Mouse (Mus musculus) lung, postnatal 25 days (tissue): ENCODE measurements at regions not wholly inside any gene's neighbourhood (a gene's known extent, or its start where the extent isn't known, plus 50 kb on each side); places are given as distances from the start of the nearest gene placed in this dataset.

Experiments
- DNase-seq: peaks from one replicate; pipeline ENCODE4 v3.0.0; 2022; ENCODE audit warnings: low spot score

DNA sequence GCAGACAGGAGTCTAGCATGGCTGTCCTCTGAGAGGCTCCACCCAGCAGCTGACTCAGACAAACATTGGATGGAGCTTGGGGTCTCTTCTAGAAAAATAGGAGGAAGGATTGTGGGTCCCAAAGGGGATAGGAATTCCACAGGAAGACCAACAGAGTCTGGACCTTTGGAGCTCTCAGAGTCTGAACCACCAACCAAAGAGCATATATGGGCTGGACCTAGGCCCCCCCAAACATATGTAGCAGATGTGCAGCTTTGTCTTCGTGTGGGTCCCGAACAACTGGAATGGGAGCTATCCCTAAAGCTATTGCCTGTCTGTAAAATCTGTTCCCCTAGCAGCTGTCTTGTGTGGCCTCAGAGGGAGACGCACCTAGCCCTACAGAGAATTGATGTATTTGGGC, 50.1 kb upstream of the Cpm start:
- DNase-seq, result no peak

DNA sequence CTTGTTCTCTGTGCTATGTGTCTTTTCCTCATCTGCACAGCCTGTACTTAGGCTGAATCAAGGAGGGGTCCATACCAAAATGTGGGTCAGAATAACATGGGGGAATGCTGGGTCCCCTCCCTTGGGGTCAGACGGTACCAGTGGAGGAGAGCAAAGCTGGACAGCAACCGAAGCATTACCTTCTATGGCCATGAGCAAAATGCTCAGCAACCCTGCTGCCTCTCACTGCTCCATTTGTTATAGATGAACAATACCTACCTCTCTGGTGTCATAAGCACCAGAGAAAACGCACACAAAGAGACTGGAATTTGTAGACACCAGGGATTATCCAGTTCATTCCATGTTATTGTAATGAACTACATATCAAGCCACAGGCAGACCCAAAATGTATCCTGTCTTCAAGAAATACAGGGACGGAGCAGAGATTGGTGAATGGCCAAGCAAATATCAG, 50.6 kb upstream of the Cpm start:
- no peak for DNase-seq

DNA sequence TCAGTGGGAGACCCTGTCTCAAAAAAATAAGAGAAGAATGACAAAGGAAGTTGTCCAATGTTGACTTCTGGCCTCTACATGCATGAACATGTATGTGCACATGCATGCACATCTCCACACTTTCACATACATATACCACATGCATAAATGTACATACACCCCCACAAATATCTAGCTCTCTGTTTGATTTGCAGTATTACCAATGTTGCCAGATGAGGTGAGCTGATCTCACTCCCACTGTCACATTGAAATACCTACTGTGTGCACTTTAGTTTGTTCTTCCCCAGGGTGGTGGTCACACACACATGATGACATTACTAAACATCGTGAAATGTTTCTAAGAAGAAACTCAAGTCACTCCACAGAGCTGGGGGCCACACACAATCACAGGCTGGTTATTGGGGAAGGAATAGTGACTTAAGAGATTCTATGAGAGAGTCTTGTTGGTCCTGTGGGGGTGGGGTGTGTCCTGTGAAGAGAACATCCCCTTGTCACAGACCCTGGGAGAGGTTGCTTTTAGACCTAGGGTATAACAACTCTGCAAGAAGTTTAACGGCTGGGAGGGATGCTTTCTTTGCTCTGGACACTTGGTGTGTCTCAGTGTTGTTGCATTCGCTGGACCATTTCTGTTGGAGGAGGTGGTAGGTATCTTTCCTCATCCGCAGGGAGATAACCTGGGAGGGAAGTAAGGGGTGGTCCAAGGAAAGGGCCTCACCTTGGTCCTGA, 51.2 kb upstream of the Cpm start:
- DNase-seq, result no peak

DNA sequence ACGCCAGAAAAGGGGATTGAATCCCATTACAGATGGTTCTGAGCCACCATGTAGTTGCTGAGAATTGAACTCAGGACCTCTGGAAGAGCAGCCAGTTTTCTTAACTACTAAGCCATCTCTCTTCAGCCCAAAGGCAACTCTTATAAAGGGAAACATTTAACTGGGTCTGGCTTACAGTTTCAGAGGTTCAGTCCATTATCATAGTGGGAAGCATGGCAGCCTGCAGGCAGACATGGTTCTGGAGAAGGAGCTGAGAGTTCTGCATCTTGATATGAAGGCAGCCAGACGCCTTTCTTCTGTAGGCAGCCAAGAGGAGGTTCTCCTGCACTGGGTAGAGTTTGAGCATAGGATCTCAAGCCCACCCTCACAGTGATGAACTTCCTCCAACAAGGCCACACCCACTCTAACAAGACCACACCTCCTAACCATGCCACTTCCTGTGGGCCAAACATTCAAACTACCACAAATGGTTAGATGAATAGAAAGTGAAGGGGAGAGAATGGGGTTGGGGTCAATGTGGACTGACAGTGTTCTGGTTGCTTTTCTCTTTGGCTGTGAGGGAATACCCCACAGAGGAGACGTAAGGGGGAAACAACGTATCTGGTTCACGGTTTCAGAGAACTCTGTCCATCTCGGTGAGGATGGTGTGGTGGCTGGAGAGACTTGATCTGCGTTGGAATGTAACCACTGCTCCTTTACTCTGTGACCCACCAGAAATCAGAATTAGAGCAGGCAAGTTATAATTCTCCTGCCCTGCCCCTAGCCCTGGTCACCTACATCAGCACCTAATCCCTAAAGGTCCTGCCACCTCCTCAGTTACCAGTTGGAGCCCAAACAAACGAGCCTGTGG, 52.2 kb upstream of the Cpm start:
- no peak for DNase-seq

DNA sequence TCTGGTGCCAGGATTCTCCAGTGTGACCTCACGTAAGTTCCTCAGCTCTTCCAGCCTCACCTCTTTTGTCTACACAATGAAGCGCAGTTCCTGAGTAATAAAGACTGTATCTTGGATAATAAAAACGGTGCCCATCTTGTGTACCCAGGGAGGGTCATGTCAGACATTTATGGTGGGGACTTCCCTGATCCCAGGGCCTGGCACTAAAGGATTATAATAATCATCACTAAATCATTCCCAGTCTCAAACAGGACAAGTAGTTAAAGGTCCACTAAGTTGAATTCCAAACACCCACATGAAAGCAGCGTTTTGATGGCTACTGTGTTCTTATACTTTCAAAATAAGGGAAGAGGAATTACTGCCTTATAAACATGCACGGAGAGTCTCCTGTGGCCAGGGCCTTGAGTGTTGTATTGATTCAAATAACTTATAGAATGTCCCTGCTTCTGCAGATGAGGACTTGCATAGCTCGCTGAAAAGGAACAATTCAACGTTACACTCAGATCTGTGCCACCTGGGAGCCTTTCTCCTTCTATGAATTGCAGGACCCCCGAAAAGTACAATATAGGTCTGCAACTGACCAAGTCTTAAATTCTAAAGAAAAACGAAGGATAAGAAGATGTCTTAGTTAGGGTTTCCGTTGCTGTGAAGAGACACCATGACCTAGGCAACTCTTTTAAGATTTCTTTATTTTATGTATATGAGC, 53.0 kb upstream of the Cpm start:
- DNase-seq, result no peak

DNA sequence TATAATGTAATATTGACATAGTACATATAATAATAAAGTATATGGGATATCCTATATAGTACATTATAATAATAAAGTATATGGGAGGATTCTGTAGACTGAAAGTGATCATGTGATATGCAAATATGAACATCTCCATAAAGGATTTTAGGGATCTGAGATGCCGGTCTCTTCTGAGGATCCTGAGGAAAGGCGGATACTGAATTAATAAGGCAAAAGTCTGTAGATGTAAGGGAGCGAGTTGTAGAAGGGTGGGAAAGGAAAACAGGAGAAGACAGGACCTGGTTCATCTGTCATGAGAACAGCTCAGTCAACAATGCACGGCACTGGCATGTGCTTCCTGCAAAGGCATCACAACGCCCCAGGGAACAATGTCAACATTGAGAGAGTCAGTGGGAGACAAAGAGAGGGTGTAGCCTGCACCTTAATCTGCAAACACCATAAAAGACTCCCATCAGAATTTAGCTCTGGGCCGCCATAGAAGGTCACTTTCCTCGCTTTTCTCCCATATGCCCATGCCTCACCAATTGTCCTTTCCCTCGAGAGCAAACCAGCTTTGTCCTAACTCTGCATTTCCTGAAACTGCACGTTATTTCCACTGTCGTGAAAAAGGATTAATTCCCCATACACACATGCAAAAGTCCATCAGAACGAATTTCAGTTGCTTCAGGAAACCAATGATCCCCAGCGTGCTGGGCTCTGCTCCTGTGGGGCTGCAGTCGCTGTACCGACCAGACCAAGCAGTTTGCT, 53.7 kb upstream of the Cpm start:
- no peak for DNase-seq

DNA sequence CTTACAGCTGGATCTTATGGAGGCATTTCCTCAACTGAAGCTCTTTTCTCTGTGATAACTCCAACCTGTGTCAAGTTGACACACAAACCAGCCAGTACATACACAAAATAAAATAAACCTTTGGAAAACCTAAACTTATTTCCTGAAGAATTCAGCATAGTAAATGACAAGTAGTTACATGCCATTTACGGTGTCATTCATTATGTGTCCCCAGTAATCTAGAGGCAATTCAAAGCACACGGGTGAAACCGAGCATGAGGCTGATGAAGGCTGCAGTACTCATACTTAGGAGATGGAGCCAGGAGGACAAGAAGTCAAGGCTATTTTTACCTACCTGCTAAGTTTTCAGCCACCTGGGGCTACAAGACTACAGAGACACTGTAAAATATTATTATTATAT, 54.4 kb upstream of the Cpm start:
- DNase-seq, result no peak

DNA sequence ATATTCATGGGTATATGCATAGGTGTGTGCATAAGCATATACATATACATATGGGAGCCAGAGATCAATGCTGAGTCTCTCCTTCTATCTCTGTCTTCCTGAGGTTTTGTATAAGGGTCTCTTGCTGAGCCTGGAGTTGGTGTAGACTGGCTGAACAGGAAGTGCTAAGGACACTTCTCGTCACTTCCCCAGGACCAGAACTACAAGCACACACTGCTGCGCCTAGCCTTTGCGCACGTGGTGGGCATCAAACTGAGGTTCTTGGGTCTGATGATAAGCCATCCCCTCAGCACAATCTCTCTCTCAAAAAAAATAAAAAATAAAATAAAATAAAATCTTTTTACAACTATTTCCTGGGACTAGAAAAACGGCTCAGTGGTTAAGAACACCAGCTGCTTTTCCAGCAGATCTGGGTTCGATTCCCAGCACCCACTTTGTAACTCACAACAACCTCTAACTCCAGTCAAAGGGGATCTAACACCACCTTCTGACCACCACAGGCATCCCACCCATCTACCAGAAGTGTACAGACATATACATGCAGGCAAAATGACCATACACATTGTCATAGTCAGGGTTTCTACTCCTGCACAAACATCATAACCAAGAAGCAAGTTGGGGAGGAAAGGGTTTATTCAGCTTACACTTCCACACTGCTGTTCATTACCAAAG, 55.1 kb upstream of the Cpm start:
- no peak for DNase-seq

DNA sequence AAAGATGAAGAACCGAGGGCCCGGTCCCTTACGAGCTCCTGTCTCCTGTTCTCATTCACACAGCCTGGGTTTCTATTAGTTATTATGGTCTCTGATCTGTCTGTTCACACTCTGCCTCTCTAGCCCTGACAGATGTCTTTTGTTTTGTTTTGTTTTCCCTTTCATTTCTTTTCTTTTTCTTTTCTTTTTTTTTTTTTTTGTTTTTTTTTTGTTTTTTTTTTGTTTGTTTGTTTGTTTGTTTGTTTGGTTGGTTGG, 55.8 kb upstream of the Cpm start:
- no peak for DNase-seq

DNA sequence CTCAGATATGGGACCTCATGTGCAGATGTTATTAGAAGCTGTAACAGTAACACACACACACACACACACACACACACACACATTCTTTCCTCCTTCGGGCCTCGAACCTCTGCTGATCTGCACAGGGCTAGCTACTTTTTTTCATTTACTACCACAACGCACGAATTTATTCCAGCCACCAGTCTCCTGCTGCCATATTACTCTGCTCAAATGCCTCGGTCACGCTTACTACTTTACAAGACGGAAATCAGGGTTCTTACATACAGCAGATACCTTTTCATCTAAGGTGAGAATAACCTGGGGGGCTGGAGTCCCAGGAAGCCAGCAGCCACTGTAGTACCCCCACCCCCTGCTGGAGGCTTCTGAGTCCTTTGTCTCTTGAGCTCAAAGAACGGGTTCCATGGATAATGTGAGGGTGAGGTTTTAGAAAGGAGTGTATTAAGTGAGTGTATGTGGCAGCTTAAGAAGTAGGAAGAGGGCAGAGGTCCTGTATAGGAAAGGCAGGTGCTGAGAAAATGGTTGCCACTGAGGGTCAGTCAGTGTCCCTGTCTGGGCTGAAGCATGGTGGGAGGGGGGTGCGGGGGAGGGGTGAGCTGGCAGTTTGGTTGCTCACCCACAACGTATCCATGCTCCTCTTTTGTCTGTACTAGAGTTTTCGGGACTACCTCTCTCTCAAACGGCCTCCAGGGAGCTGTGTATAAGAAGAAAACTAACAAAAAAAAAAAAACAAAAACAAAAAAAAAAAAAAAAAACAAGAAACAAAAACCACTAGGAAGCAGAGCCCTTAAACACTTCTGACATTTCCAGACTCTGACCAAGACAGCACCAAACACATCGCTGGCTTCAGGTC, 56.3 kb upstream of the Cpm start:
- DNase-seq, result no peak

DNA sequence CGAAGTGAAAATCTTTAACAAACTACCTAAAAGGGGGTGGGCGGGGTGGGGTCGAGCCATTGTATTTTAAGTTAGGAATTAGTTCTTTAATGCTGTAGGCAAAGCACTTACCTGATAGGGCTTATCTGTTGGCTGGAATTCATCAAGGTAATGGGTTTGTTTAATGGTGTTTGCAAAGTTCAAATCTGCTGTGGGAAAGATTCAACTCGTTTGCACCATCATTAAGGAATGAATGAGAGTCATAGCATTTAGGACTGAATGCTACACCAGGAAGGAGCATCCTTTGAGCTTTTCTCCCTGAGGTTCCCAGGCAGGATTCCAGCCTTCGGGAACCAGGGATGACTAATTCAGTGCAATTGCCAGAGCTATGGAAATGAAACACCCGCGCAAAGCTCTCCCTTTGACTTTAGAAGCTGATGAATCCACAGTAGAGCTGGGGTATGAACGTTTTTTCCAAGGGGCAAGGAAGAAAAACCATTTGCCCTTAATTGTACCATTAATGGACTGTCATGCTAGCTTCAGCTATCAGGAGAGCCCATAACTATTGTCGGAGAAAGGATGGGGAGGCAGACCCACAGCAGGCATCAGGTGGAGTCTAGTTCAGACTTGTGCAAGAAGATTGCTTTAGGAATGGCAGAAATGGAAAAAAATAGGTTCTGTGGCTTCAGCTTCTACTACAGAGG, 57.3 kb upstream of the Cpm start:
- no peak for DNase-seq

DNA sequence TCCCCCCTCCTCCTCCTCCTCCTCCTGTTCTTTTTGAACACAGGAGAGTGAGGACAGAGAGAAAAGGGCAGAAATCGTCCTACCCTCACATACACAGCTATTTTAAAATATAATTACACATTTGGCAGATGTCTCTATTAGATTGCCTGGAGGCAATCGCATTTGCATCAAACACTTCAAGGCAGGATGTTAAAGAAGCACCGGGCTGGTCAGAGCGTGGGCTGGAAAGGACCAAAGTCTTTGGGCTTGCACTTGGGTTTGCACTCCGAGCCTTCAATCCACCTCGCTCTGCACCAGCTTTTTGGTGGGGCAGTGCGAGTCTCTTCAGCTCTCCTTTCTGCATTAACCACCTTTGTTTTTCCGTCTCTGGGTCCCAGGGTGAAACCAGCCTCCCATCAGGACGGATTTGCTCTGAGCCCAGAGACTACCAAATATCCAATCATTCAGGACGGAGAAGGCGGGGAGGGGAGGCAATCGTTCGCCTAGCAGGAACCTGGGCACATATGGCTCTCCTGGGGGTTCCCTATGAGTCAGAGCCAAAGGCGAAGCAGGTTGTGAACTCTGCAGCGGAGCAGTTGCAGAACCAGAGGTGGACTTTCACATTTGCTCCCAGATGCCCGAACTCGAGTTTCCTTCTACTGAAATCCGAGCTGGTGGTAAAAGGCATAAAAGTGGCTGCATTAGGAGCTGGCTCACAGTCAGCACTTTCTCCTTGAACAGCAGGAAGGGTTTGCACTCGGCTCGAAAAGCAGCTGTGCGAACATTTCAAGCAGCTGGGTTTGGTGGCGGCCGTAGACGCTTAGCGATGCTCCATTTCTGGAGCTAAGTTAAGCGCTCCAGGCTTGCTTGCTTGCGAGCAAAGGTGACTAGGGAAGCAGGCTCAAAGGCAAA, 58.1 kb upstream of the Cpm start:
- DNase-seq, result peak; percentile 24

DNA sequence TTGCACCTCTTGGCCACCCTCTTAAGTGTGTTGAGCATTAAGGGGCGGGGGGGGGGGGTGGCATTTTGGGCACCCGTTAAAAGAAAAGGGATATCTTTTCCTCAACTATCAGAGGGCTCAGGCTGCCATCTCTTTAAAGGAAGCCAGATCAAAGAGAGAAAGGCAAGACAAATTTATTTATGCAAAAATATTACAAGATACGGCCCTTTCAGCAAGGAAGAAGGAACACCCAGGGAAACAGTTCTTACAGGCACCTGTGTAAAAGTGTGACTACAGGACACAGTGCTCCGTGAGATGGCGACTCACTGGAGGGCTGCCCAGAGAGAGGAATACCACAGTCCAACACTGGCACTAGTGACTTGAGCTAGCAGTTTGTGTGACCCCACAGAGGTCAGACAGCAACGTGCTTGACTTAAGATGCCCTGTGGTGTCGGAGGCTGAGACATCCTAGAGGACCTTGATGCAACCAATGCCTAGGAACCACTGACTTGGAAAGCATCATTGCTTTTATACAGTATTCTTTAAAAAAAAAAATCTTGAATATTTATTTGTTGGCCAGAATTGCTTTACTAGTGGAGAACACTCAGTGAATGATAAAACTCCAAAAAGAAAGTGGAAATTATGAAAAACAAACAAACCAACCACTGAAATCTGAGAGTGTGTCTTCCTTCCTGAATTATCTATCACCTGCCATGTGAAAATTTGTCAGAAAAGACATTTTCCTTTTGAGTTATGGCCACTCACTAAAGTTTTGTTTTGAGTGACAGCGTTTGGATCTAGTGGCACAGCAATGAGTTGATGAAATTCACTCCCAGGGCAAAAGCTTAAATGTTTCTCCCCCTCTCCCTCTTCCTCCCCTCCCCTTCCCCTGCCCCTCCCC, 59.0 kb upstream of the Cpm start:
- no peak for DNase-seq

DNA sequence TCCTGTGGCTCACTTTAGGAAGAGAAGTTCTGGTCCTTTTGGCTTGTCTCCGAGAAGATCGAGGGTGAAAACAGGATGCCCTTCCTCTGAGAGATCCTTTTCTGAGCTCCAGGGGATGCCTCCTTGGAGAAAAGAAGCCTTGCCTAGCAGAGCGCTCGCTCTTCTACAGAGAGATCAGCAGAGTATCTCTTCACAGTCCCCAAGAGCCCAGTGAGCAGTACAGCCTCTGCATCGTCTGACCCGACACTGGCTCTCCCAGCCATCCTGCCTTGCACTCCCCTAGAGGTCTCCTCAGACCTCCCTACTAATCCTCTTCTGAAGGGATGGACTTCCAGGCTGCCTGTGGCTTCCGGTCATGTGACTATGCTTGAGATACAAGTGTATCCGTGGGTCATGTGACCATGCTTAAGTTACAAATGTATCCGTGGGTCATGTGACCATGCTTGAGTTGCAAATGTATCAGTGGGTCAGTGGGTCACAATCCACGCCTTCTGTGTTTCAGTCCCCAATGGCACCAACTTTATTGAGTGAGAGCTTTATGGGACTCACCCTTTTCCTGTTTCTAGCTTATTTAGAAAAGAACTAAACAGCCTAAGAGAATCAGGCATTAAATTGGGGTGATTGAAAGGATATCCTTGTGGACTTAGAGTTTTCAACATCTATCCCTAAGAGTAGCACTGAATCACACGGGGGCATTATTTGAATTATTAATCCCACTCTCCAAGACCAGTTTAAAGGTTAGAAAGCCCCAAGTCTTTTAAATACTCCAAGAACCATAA, 59.8 kb upstream of the Cpm start:
- DNase-seq, result no peak

DNA sequence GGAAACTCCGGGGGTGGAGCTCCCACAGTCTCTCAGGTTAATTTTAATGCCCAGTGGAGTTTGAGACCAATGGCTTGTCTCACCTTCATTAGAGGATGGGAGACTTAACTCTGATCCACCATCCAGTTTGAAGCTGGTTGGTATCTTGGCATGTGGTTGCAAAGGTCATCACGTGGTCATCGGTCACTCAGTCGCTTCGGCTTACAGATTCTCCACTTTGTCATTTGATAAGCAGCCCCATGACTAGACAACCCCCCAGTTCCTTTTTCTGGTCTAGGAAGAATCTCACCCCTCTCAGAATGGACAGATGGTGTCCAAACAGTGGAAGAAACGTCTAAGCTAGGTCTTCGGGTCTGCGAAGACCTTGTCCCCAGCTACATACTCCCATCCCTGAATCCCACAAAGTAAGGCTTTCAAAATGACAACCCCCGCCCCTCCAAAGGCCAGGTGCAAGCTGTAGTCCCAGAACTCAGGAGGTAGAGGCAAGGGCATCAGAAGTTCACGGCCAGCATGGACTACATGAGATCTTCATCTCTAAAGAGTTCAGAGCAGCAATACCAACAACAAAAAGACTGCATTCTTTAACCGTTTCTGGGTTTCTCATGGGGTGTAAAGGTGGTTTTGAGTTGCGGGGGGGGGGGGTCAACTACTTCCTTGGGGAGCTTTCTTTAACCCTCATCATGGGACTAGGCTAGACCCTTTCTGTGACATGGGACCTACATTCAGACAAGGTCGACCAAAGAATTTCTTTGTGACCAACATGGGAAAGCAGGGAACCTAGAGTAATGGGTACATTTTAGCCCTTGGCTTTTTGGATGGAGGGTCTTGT, 60.6 kb upstream of the Cpm start:
- DNase-seq, result no peak

DNA sequence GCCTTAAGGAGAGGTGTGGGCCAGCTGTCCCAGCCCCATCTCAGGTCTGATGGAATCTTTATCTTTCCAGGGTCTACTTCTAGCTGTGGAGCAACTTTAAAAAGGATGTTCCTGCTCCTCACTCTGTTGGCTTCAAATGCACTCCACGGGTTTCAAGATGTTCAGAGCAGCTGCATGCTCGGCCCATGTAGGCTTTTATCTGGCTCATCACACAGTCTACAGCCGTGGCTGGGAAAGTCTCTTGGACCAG, 61.2 kb upstream of the Cpm start:
- no peak for DNase-seq
